Mouse (Mus musculus) MEL (cell line): ENCODE results near the gene Usp15. TPM values are rescaled to one million over a fixed set of nuclear protein-coding genes. Genes with fewer than 3 reads are reported as not detected.

Experiments
- DNase-seq: peaks from one replicate; pipeline ENCODE4 v3.0.0; 2011; ENCODE audit warnings: low read depth, low spot score
- H3K27ac ChIP-seq: 2 replicates; pipeline ENCODE4 v1.5.1; 2012; ENCODE audit warnings: low read depth, mild to moderate bottlenecking, control low read depth, low read length, moderate library complexity; ENCODE audit not compliant: control insufficient read depth
- H3K27me3 ChIP-seq, 2 experiments: fragments of 150-350 bp in 1 of 2; sonication (generic) in 1 of 2; 2 replicates each; pipeline ENCODE4 v1.6.1; 2012; ENCODE audit warnings: low read length in 2 of 2, mild to moderate bottlenecking in 2 of 2, improper control_type of control experiment in 1 of 2, moderate library complexity in 1 of 2; ENCODE audit not compliant: insufficient read depth in 2 of 2, control insufficient read depth in 1 of 2
- H3K36me3 ChIP-seq, 2 experiments: 2 replicates each; pipeline ENCODE4 v1.6.1; 2012 to 2014; ENCODE audit warnings: low read length in 2 of 2, improper control_type of control experiment in 1 of 2, inconsistent platforms in 1 of 2, mild to moderate bottlenecking in 1 of 2; ENCODE audit not compliant: insufficient read depth in 2 of 2, control insufficient read depth in 1 of 2
- H3K4me1 ChIP-seq, 2 experiments: fragments of 150-350 bp in 1 of 2; sonication (generic) in 1 of 2; 2 replicates each; pipeline ENCODE4 v1.6.1; 2012; ENCODE audit warnings: low read length in 2 of 2, improper control_type of control experiment in 1 of 2, mild to moderate bottlenecking in 1 of 2; ENCODE audit not compliant: insufficient read depth in 2 of 2, control insufficient read depth in 1 of 2
- H3K4me3 ChIP-seq, 2 experiments: fragments of 150-350 bp in 1 of 2; sonication (generic) in 1 of 2; 2 replicates each; pipeline ENCODE4 v1.5.1; 2012; ENCODE audit warnings: low read depth in 2 of 2, low read length in 2 of 2, mild to moderate bottlenecking in 2 of 2, moderate library complexity in 2 of 2, control low read depth in 1 of 2, improper control_type of control experiment in 1 of 2; ENCODE audit not compliant: control insufficient read depth in 1 of 2, insufficient read depth in 1 of 2
- H3K79me2 ChIP-seq: 2 replicates; pipeline ENCODE4 v1.6.1; 2012; ENCODE audit warnings: mild to moderate bottlenecking, low read length, moderate library complexity; ENCODE audit not compliant: control insufficient read depth, poor library complexity, insufficient read depth
- H3K9ac ChIP-seq: 2 replicates; pipeline ENCODE4 v1.6.1; 2012; ENCODE audit warnings: low read depth, mild to moderate bottlenecking, control low read depth, low read length, moderate library complexity; ENCODE audit not compliant: control insufficient read depth, poor library complexity, severe bottlenecking
- H3K9me3 ChIP-seq: fragments of 150-350 bp; sonication (generic); replicated peaks from 2 replicates; pipeline ENCODE4 v1.6.1; 2012; ENCODE audit warnings: mild to moderate bottlenecking, low read length, improper control_type of control experiment, moderate library complexity; ENCODE audit not compliant: insufficient read depth
- BHLHE40 ChIP-seq: IDR thresholded peaks from 2 replicates; pipeline ENCODE4 v1.6.1; 2012; ENCODE audit warnings: low read depth, mild to moderate bottlenecking, inconsistent platforms, low read length, improper control_type of control experiment, borderline replicate concordance
- CTCF ChIP-seq, 3 experiments: IDR thresholded peaks in 2 of 3; conservative IDR thresholded peaks in 1 of 3; 2 replicates each; pipeline ENCODE4 v1.5.1; 2011 to 2012; ENCODE audit warnings: low read length in 3 of 3, low read depth in 2 of 3, mild to moderate bottlenecking in 2 of 3, improper control_type of control experiment in 1 of 3, inconsistent platforms in 1 of 3, mixed read lengths in 1 of 3, moderate library complexity in 1 of 3; ENCODE audit not compliant: control insufficient read depth in 1 of 3, insufficient read depth in 1 of 3, poor library complexity in 1 of 3, severe bottlenecking in 1 of 3
- E2F4 ChIP-seq: IDR thresholded peaks from 2 replicates; pipeline ENCODE4 v1.6.1; 2011; ENCODE audit warnings: low read depth, low read length, improper control_type of control experiment, borderline replicate concordance
- ELF1 ChIP-seq: IDR thresholded peaks from 2 replicates; pipeline ENCODE4 v1.6.1; 2014; ENCODE audit warnings: low read depth, mild to moderate bottlenecking, inconsistent platforms, low read length, improper control_type of control experiment, moderate library complexity
- ETS1 ChIP-seq: IDR thresholded peaks from 2 replicates; pipeline ENCODE4 v1.6.1; 2012; ENCODE audit warnings: low read depth, mild to moderate bottlenecking, inconsistent platforms, low read length, improper control_type of control experiment, moderate library complexity
- HCFC1 ChIP-seq: IDR thresholded peaks from 2 replicates; pipeline ENCODE4 v1.6.1; 2012; ENCODE audit warnings: low read depth, mild to moderate bottlenecking, inconsistent platforms, low read length, improper control_type of control experiment, moderate library complexity
- JUND ChIP-seq: IDR thresholded peaks from 2 replicates; pipeline ENCODE4 v1.6.1; 2011; ENCODE audit warnings: low read depth, mild to moderate bottlenecking, improper control_type of control experiment, low read length
- KAT2A ChIP-seq: conservative IDR thresholded peaks from 2 replicates; pipeline ENCODE4 v1.6.1; 2012; ENCODE audit warnings: low read depth, low read length, improper control_type of control experiment, inconsistent platforms
- MAX ChIP-seq: IDR thresholded peaks from 2 replicates; pipeline ENCODE4 v1.6.1; 2011; ENCODE audit warnings: low read length, improper control_type of control experiment
- MAZ ChIP-seq: IDR thresholded peaks from 2 replicates; pipeline ENCODE4 v1.6.1; 2012; ENCODE audit warnings: low read depth, mild to moderate bottlenecking, inconsistent platforms, low read length, improper control_type of control experiment
- MXI1 ChIP-seq: IDR thresholded peaks from 2 replicates; pipeline ENCODE4 v1.6.1; 2011; ENCODE audit warnings: mild to moderate bottlenecking, low read depth, low read length, improper control_type of control experiment
- MYB ChIP-seq: IDR thresholded peaks from 2 replicates; pipeline ENCODE4 v1.6.1; 2011; ENCODE audit warnings: mild to moderate bottlenecking, low read depth, low read length, improper control_type of control experiment
- NELFE ChIP-seq: IDR thresholded peaks from 2 replicates; pipeline ENCODE4 v1.6.1; 2011; ENCODE audit warnings: low read depth, low read length, improper control_type of control experiment
- NRF1 ChIP-seq: IDR thresholded peaks from 2 replicates; pipeline ENCODE4 v1.6.1; 2014; ENCODE audit warnings: low read depth, mild to moderate bottlenecking, inconsistent platforms, low read length, improper control_type of control experiment, moderate library complexity; ENCODE audit not compliant: poor library complexity, insufficient read depth, severe bottlenecking
- POLR2A ChIP-seq, 2 experiments: IDR thresholded peaks; 2 replicates each; pipeline ENCODE4 v1.6.1; 2011 to 2012; ENCODE audit warnings: low read length in 2 of 2, mild to moderate bottlenecking in 2 of 2, control low read depth in 1 of 2, improper control_type of control experiment in 1 of 2, low read depth in 1 of 2, moderate library complexity in 1 of 2; ENCODE audit not compliant: control insufficient read depth in 1 of 2, insufficient read depth in 1 of 2, poor library complexity in 1 of 2
- POLR2AphosphoS2 ChIP-seq: IDR thresholded peaks from 2 replicates; pipeline ENCODE4 v1.6.1; 2011; ENCODE audit warnings: low read length, improper control_type of control experiment
- POLR2AphosphoS5 ChIP-seq: IDR thresholded peaks from 2 replicates; pipeline ENCODE4 v1.6.1; 2012; ENCODE audit warnings: low read depth, borderline replicate concordance, mild to moderate bottlenecking, inconsistent platforms, low read length, moderate library complexity, mixed read lengths
- RCOR1 ChIP-seq: IDR thresholded peaks from 2 replicates; pipeline ENCODE4 v1.6.1; 2012; ENCODE audit warnings: low read depth, mild to moderate bottlenecking, inconsistent platforms, low read length, improper control_type of control experiment
- SIN3A ChIP-seq: IDR thresholded peaks from 2 replicates; pipeline ENCODE4 v1.6.1; 2012; ENCODE audit warnings: low read length, improper control_type of control experiment, inconsistent platforms
- SMC3 ChIP-seq: IDR thresholded peaks from 2 replicates; pipeline ENCODE4 v1.6.1; 2011; ENCODE audit warnings: low read depth, low read length, improper control_type of control experiment
- TAL1 ChIP-seq: IDR thresholded peaks from 2 replicates; pipeline ENCODE4 v1.6.1; 2012; ENCODE audit warnings: mild to moderate bottlenecking, inconsistent platforms, low read length, moderate library complexity, mixed read lengths
- TCF12 ChIP-seq: IDR thresholded peaks from 2 replicates; pipeline ENCODE4 v1.6.1; 2014; ENCODE audit warnings: low read depth, mild to moderate bottlenecking, inconsistent platforms, low read length, improper control_type of control experiment, moderate library complexity
- UBTF ChIP-seq: IDR thresholded peaks from 2 replicates; pipeline ENCODE4 v1.6.1; 2012; ENCODE audit warnings: low read depth, mild to moderate bottlenecking, inconsistent platforms, low read length, improper control_type of control experiment, moderate library complexity, borderline replicate concordance; ENCODE audit not compliant: insufficient read depth
- ZC3H11A ChIP-seq: IDR thresholded peaks from 2 replicates; pipeline ENCODE4 v1.6.1; 2012; ENCODE audit warnings: low read depth, mild to moderate bottlenecking, inconsistent platforms, low read length, improper control_type of control experiment
- ZKSCAN1 ChIP-seq: IDR thresholded peaks from 2 replicates; pipeline ENCODE4 v1.6.1; 2012; ENCODE audit warnings: low read depth, mild to moderate bottlenecking, inconsistent platforms, low read length, improper control_type of control experiment, moderate library complexity
- ZMIZ1 ChIP-seq: IDR thresholded peaks from 2 replicates; pipeline ENCODE4 v1.6.1; 2012; ENCODE audit warnings: low read depth, mild to moderate bottlenecking, inconsistent platforms, low read length, improper control_type of control experiment, moderate library complexity
- ZNF384 ChIP-seq: IDR thresholded peaks from 2 replicates; pipeline ENCODE4 v1.6.1; 2012; ENCODE audit warnings: low read depth, mild to moderate bottlenecking, inconsistent platforms, low read length, improper control_type of control experiment
- polyA plus RNA-seq, 2 experiments: library from polyadenylated mRNA; stranded (reverse) in 1 of 2; unstranded in 1 of 2; fragments of >175 nt in 1 of 2; fragments of >200 nt in 1 of 2; gene quantifications; 2 replicates each; pipeline versions ENCODE4 v1.2.1 to v1.2.4; 2012; ENCODE audit warnings: low replicate concordance in 2 of 2, low read depth in 1 of 2; ENCODE audit not compliant: insufficient read length in 2 of 2, insufficient read depth in 1 of 2, missing spikeins in 1 of 2
- total RNA-seq: library from RNA; depleted of rRNA; stranded (reverse); fragments of 300-350 nt; gene quantifications from 2 replicates; pipeline ENCODE4 v1.2.3, GENCODE M21; 2012

The Usp15 gene
- total and polyA plus RNA-seq, 3 experiments, result 98.2 to 150 (median 117) TPM

DNA sequence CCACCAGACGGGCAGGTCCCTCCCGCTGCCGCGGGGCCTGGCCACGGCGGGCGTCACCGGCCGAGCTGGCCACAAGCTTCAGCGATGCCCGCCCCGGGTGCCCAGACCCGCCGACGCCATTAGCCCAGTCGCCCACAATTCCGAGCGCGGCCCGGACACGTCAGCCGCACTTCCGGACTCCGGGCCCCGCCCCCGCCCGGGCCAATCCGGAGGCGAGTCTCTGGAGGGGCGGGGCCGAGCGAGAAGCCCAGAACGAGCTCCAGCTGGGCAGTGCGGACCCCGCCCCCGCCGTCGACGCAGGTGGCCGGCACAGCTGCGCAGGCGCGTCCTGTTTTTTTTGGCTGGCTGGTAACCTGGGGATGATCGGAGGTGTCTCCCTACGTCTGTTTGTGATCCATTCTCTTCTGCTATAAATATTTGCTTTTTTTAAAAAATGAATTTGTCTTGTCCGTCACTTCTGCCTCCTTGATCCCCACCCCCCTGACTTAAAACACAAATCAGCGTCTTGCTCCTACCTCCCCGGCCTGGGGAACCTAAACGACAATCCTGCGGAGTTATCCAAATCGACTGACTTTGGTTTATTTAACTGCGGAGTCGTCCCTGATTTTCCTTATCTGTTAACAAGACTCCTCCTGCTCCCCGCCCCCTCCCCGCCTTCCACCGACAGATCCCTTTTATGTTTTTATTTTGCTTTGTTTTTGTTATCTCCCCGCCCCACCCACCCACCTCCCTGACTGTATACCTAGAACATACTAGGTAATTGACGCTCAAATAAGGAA lies 120.4 kb downstream of the Usp15 start, which contains the start of gene Mon2:
Mon2 (minus strand) TSS at position 261 of the 779 bp plus-strand sequence.
- peak; percentile 95 for DNase-seq
- Histone ChIP-seq H3K27ac (no peak within 1 kb of the TSS; the same call in 1 of the 2 replicates), H3K79me2 (peaks cover 24% of the 10 kb centered on the region), H3K4me1 (peaks cover 4 to 9% of the 10 kb centered on the region in 2 experiments), H3K9me3 (no peaks in the 10 kb centered on the region), H3K36me3 (peaks cover 0 to 11% of the 10 kb centered on the region in 2 experiments; a peak in 3 of 4 replicates), H3K4me3 (peak within 1 kb of the TSS; percentile 85 to 95), H3K27me3 (no peaks in the 10 kb centered on the region; a peak in 1 of 4 replicates), H3K9ac (peak within 1 kb of the TSS; percentile 91)
- TF ChIP-seq SMC3 (no peak), POLR2AphosphoS2 (no peak; the same call in 1 of the 2 replicates), E2F4 (no peak), SIN3A (peak; percentile 90), POLR2A (IDR thresholded peaks at IDR 0.05; ENCODE audit: control insufficient read depth in 1 of 2, insufficient read depth in 1 of 2, low read depth in 1 of 2, low read length in 2 of 2, poor library complexity in 1 of 2) (peak; percentile 67 to 84), TAL1 (no peak), JUND (no peak), MYB (no peak), TCF12 (peak; percentile 38; the same call in 1 of the 2 replicates), MAX (no peak), UBTF (no peak), ELF1 (peak; percentile 96), KAT2A (no peak), ZNF384 (peak; percentile 76; the same call in 1 of the 2 replicates), MXI1 (0 out of 2 replicates have a peak, but pooled peaks have one; percentile 47), CTCF (IDR thresholded peaks at IDR 0.05 in 2 of 3, conservative IDR thresholded peaks at IDR 0.05 in 1 of 3; ENCODE audit: control insufficient read depth in 1 of 3, insufficient read depth in 1 of 3, low read depth in 2 of 3, low read length in 3 of 3, poor library complexity in 1 of 3, severe bottlenecking in 1 of 3) (no peak), POLR2AphosphoS5 (no peak), NRF1 (peak; percentile 88), ZMIZ1 (peak; percentile 50; the same call in 1 of the 2 replicates), RCOR1 (peak; percentile 51), ETS1 (peak; percentile 71), BHLHE40 (no peak), ZC3H11A (no peak), NELFE (peak; percentile 65), HCFC1 (peak; percentile 84), MAZ (0 out of 2 replicates have a peak, but pooled peaks have one; percentile 12), ZKSCAN1 (no peak)
